Mouse (Mus musculus): ENCODE data around the gene Mgat4b. TPM values are rescaled to one million over a fixed set of nuclear protein-coding genes. Genes with fewer than 3 reads are reported as not detected.
A peak's percentile ranks its signal among the peaks of the same experiment; 100 is the strongest.

Mgat4b gene
- polyA plus RNA-seq, 1 experiment from 2014 or later = 19.5 TPM

DNA sequence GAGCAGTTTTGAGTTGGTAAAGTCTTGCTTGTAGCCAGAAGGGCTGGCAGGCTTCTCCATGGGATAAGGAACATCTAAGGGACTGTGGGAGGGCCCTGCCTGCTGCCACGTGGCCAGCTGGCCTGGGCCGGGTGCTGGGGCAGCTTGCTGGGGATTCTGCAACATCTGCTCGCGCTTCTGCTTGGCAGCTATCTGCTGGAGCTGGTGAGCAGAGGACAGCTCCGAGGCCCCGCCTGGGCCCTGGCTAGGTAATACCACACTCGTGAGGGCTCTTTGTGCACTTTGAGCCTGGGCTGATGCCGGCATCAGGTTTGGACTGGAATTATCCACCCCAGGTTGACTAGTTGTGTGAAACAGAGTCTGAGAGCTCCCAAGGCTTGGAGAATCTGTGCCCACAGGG is 55.2 kb downstream of the Mgat4b start:
- Histone ChIP-seq H3K9me3 (replicated peaks; ENCODE audit: control insufficient read depth, low read length) (no peaks in the 10 kb centered on the region), H3K27me3 (ENCODE audit: control insufficient read depth, insufficient read depth, low read length) (no peaks in the 10 kb centered on the region), H3K27ac (replicated peaks; ENCODE audit: low read depth, low read length) (no peak overlapping the region), H3K9ac (replicated peaks; ENCODE audit: low read length) (no peak overlapping the region), H3K36me3 (replicated peaks; ENCODE audit: control insufficient read depth, insufficient read depth, low read depth, low read length) (peaks cover 11% of the 10 kb centered on the region), H3K4me2 (ENCODE audit: low read depth, low read length) (no peak overlapping the region), H3K4me3 (ENCODE audit: low read depth, low read length) (no peak overlapping the region), H3K4me1 (ENCODE audit: control insufficient read depth, insufficient read depth, low read length) (no peaks in the 10 kb centered on the region)
- 87% methylated on average over 8 of the region's 8 CpGs for WGBS
- DNase-seq (ENCODE audit: low spot score) (no peak), ATAC-seq (replicated peaks; ENCODE audit: insufficient number of reproducible peaks, low FRiP score, low TSS enrichment, low read depth) (no peak)

DNA sequence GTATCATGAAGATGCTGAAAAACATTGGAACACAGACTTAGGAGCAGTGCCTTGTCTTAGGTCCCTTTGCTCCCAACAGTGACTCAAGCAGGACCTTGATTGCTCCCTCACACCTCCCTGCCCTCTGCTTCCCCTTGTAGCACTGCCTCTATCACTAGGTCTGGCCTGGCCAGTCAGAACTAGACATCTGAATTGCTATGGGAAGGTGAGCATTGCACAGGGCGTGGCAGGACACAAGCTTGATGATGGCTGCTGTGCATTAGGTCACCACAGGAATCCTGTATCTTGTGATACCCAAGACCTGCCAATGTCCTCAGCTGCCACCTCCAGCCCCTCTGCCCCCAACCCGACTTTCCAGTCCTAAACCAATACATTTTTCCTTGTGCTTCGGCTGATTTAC is 56.3 kb downstream of the Mgat4b start:
- Histone ChIP-seq H3K4me3 (ENCODE audit: low read depth, low read length) (no peak overlapping the region), H3K27me3 (ENCODE audit: control insufficient read depth, insufficient read depth, low read length) (no peaks in the 10 kb centered on the region), H3K27ac (replicated peaks; ENCODE audit: low read depth, low read length) (no peak overlapping the region), H3K36me3 (replicated peaks; ENCODE audit: control insufficient read depth, insufficient read depth, low read depth, low read length) (peaks cover 11% of the 10 kb centered on the region), H3K4me1 (ENCODE audit: control insufficient read depth, insufficient read depth, low read length) (no peaks in the 10 kb centered on the region), H3K4me2 (ENCODE audit: low read depth, low read length) (no peak overlapping the region), H3K9ac (replicated peaks; ENCODE audit: low read length) (no peak overlapping the region), H3K9me3 (replicated peaks; ENCODE audit: control insufficient read depth, low read length) (no peaks in the 10 kb centered on the region)
- WGBS = 95% methylated on average over 3 of the region's 3 CpGs
- no peak for DNase-seq (ENCODE audit: low spot score)
- no peak for ATAC-seq (replicated peaks; ENCODE audit: insufficient number of reproducible peaks, low FRiP score, low TSS enrichment, low read depth)

DNA sequence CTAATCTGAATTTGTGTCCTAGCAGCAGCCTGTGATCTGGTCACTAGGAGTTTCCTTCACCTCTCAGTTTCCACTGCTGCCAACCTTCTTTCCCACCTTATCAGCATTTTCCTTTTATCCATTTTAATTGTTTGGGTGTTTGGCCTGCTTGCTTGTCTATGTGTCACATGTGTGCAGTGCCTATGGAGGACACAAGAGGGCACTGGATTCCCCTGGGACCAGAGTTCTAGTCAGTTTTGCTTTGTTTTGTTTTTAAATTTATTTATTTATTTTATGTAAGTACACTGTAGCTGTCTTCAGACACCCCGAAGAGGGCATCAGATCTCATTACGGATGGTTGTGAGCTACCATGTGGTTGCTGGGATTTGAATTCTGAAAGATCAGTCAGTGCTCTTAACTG is 58.5 kb downstream of the Mgat4b start:
- no peak overlapping the region for H3K27ac ChIP-seq (replicated peaks; ENCODE audit: low read depth, low read length)
- no peaks in the 10 kb centered on the region for H3K4me1 ChIP-seq (ENCODE audit: control insufficient read depth, insufficient read depth, low read length)
- WGBS = 67% methylated on average over 2 of the region's 2 CpGs
- no peaks in the 10 kb centered on the region for H3K9me3 ChIP-seq (replicated peaks; ENCODE audit: control insufficient read depth, low read length)
- H3K27me3 ChIP-seq (ENCODE audit: control insufficient read depth, insufficient read depth, low read length) = no peaks in the 10 kb centered on the region
- no peak overlapping the region for H3K4me3 ChIP-seq (ENCODE audit: low read depth, low read length)
- H3K4me2 ChIP-seq (ENCODE audit: low read depth, low read length) = no peak overlapping the region
- H3K9ac ChIP-seq (replicated peaks; ENCODE audit: low read length) = no peak overlapping the region
- peaks cover 2% of the 10 kb centered on the region for H3K36me3 ChIP-seq (replicated peaks; ENCODE audit: control insufficient read depth, insufficient read depth, low read depth, low read length)
- DNase-seq (ENCODE audit: low spot score) = peak; percentile 35
- no peak for ATAC-seq (replicated peaks; ENCODE audit: insufficient number of reproducible peaks, low FRiP score, low TSS enrichment, low read depth)

- ATAC-seq (replicated peaks; ENCODE audit: insufficient number of reproducible peaks, low FRiP score, low TSS enrichment, low read depth) = no peak
- H3K9ac ChIP-seq (replicated peaks; ENCODE audit: low read length) = no peak overlapping the region
- 100% methylated on average over 1 of the region's 1 CpGs for WGBS
- H3K4me2 ChIP-seq (ENCODE audit: low read depth, low read length) = no peak overlapping the region
- no peak for DNase-seq (ENCODE audit: low spot score)
- H3K4me3 ChIP-seq (ENCODE audit: low read depth, low read length) = no peak overlapping the region
- no peaks in the 10 kb centered on the region; the same call in 1 of the 2 replicates for H3K36me3 ChIP-seq (replicated peaks; ENCODE audit: control insufficient read depth, insufficient read depth, low read depth, low read length)
- H3K27me3 ChIP-seq (ENCODE audit: control insufficient read depth, insufficient read depth, low read length) = no peaks in the 10 kb centered on the region
- H3K4me1 ChIP-seq (ENCODE audit: control insufficient read depth, insufficient read depth, low read length) = no peaks in the 10 kb centered on the region
- H3K9me3 ChIP-seq (replicated peaks; ENCODE audit: control insufficient read depth, low read length) = no peaks in the 10 kb centered on the region
- H3K27ac ChIP-seq (replicated peaks; ENCODE audit: low read depth, low read length) = no peak overlapping the region
Measured at GRCm38 (mm10) chr11:50269885-50270284, 59.2 kb downstream of the Mgat4b start.

DNA sequence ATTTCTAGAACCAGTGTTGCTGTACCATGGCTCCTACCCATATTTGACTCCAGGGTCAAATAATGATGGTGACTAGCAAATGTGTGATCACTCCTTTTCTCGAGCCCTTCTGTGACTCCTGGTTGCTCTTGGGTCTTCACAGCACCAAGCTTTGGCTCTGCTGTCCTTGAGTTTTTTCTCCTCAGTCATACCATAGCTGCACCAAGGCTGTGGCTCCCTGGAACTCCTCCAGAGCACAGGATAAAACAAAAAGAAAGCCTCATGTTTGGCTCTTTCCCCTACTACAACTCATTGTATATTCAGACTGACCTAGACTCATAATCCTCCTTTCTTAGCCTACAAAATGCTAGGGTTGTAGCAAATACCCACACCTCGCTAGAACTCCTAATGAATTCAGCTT is 62.1 kb downstream of the Mgat4b start:
- H3K27ac ChIP-seq (replicated peaks; ENCODE audit: low read depth, low read length) = no peak overlapping the region
- 91% methylated on average over 2 of the region's 2 CpGs for WGBS
- ATAC-seq (replicated peaks; ENCODE audit: insufficient number of reproducible peaks, low FRiP score, low TSS enrichment, low read depth) (no peak), DNase-seq (ENCODE audit: low spot score) (no peak)
- no peak overlapping the region for H3K9ac ChIP-seq (replicated peaks; ENCODE audit: low read length)
- H3K27me3 ChIP-seq (ENCODE audit: control insufficient read depth, insufficient read depth, low read length) = no peaks in the 10 kb centered on the region
- H3K9me3 ChIP-seq (replicated peaks; ENCODE audit: control insufficient read depth, low read length) = no peaks in the 10 kb centered on the region
- H3K4me3 ChIP-seq (ENCODE audit: low read depth, low read length) = no peak overlapping the region
- no peaks in the 10 kb centered on the region for H3K36me3 ChIP-seq (replicated peaks; ENCODE audit: control insufficient read depth, insufficient read depth, low read depth, low read length)
- H3K4me2 ChIP-seq (ENCODE audit: low read depth, low read length) = no peak overlapping the region
- no peaks in the 10 kb centered on the region for H3K4me1 ChIP-seq (ENCODE audit: control insufficient read depth, insufficient read depth, low read length)

DNA sequence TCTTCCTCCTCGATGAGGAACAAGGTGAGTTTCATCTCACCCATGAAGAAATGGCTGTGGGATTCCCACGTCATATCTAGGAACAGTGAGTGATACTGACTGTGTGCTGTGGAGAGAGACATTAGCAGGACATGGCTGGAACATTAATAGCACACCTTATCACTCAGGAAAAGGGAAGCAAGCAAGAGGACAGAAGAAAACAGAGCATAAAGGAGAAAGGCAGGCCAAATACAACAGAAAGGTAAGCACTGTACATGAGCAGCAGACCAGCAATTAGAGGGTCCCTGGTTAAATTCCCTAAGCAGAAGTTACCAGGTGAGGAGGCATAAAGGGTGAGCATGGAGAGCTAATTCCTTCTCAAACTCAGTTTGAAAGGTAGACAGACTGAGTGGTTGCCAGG is 64.4 kb downstream of the Mgat4b start:
- H3K9me3 ChIP-seq (replicated peaks; ENCODE audit: control insufficient read depth, low read length) = no peaks in the 10 kb centered on the region
- 92% methylated on average over 2 of the region's 2 CpGs for WGBS
- no peak overlapping the region for H3K4me3 ChIP-seq (ENCODE audit: low read depth, low read length)
- ATAC-seq (replicated peaks; ENCODE audit: insufficient number of reproducible peaks, low FRiP score, low TSS enrichment, low read depth) (no peak), DNase-seq (ENCODE audit: low spot score) (no peak)
- H3K4me1 ChIP-seq (ENCODE audit: control insufficient read depth, insufficient read depth, low read length) = no peaks in the 10 kb centered on the region
- no peaks in the 10 kb centered on the region for H3K27me3 ChIP-seq (ENCODE audit: control insufficient read depth, insufficient read depth, low read length)
- H3K9ac ChIP-seq (replicated peaks; ENCODE audit: low read length) = no peak overlapping the region
- H3K4me2 ChIP-seq (ENCODE audit: low read depth, low read length) = no peak overlapping the region
- H3K36me3 ChIP-seq (replicated peaks; ENCODE audit: control insufficient read depth, insufficient read depth, low read depth, low read length) = no peaks in the 10 kb centered on the region
- H3K27ac ChIP-seq (replicated peaks; ENCODE audit: low read depth, low read length) = no peak overlapping the region

GRCm38 (mm10) chr11:50275568-50276151 is 65.0 kb downstream of the Mgat4b start:
- no peak for DNase-seq (ENCODE audit: low spot score)
- no peak for ATAC-seq (replicated peaks; ENCODE audit: insufficient number of reproducible peaks, low FRiP score, low TSS enrichment, low read depth)
- H3K4me2 ChIP-seq (ENCODE audit: low read depth, low read length) = no peak overlapping the region
- H3K4me3 ChIP-seq (ENCODE audit: low read depth, low read length) = no peak overlapping the region
- H3K9me3 ChIP-seq (replicated peaks; ENCODE audit: control insufficient read depth, low read length) = no peaks in the 10 kb centered on the region
- no peaks in the 10 kb centered on the region; the same call in 1 of the 2 replicates for H3K36me3 ChIP-seq (replicated peaks; ENCODE audit: control insufficient read depth, insufficient read depth, low read depth, low read length)
- no peak overlapping the region for H3K27ac ChIP-seq (replicated peaks; ENCODE audit: low read depth, low read length)
- no peaks in the 10 kb centered on the region for H3K4me1 ChIP-seq (ENCODE audit: control insufficient read depth, insufficient read depth, low read length)
- no peaks in the 10 kb centered on the region for H3K27me3 ChIP-seq (ENCODE audit: control insufficient read depth, insufficient read depth, low read length)
- H3K9ac ChIP-seq (replicated peaks; ENCODE audit: low read length) = no peak overlapping the region
- WGBS = 87% methylated on average over 5 of the region's 5 CpGs

GRCm38 (mm10) chr11:50277025-50277424 is 66.3 kb downstream of the Mgat4b start:
- Histone ChIP-seq H3K27ac (replicated peaks; ENCODE audit: low read depth, low read length) (no peak overlapping the region), H3K36me3 (replicated peaks; ENCODE audit: control insufficient read depth, insufficient read depth, low read depth, low read length) (no peaks in the 10 kb centered on the region; the same call in 1 of the 2 replicates), H3K9ac (replicated peaks; ENCODE audit: low read length) (no peak overlapping the region), H3K27me3 (ENCODE audit: control insufficient read depth, insufficient read depth, low read length) (no peaks in the 10 kb centered on the region), H3K4me2 (ENCODE audit: low read depth, low read length) (no peak overlapping the region), H3K4me3 (ENCODE audit: low read depth, low read length) (no peak overlapping the region), H3K9me3 (replicated peaks; ENCODE audit: control insufficient read depth, low read length) (no peaks in the 10 kb centered on the region), H3K4me1 (ENCODE audit: control insufficient read depth, insufficient read depth, low read length) (no peaks in the 10 kb centered on the region)
- no peak for DNase-seq (ENCODE audit: low spot score)
- ATAC-seq (replicated peaks; ENCODE audit: insufficient number of reproducible peaks, low FRiP score, low TSS enrichment, low read depth) = no peak

All from embryonic facial prominence, embryonic 11.5 days (tissue).